9 mouse cellular contexts compared by ENCODE assay signal in the genomic region with DNA sequence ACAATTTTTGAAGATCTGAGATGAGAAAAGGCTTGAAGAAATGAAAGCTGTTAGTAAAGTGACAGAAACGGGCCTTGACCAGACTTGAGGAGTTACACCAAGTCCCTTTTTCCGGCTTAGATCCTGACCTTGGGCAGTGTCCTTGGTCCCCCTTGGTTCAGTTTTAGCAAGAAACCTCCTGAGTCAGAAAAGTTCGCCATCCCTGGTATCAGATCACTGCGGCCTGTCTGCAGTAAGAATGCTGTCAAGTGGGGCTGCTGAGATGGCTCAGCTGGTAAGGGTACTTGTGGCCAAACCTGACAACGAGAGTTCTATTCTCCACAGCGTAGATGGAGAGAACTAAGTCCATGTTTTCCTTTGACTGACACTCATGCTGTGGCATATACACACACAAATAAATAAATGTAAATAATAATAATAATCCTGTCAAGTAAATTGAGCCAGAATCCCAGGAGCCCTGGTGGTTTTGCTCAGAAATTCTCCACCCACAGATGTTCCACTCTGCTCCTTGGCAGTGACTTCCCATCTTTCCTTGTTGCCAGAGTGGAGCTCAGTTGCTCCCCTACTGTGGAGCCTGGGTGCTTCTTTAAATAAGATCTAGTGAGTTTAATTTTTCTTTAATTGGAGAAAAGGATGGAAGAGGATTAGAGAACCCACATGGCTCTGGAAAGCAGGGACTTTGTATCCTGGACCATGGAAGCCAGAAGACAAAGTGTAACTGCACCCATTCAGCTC. TPM values are rescaled to one million over a fixed set of nuclear protein-coding genes. Genes with fewer than 3 reads are reported as not detected.
DNase-seq lines count a peak whose midpoint lies in the region; ATAC-seq and TF ChIP-seq lines count a peak whose summit lies in the region.
"Had no signal": no experiment of that assay in that cellular context is flagged by ENCODE, and none has a peak within 500 bp of the region (broad histone marks: within the 10 kb centered on the region; RNA-seq: fewer than 3 reads in every experiment).

No protein-coding gene starts in this region.

- no peaks in the 10 kb centered on the region for H3K27me3 ChIP-seq in kidney, embryonic 14.5 days (ENCODE audit: control insufficient read depth, insufficient read depth, low read length)
- H3K27me3 ChIP-seq in embryonic facial prominence, embryonic 10.5 days (replicated peaks; ENCODE audit: low read depth, poor library complexity, severe bottlenecking): peaks cover 20% of the 10 kb centered on the region
- no peaks in the 10 kb centered on the region for H3K27me3 ChIP-seq in hindbrain, postnatal 0 days (ENCODE audit: insufficient read depth, low read length)
- no peaks in the 10 kb centered on the region for H3K27me3 ChIP-seq in midbrain, postnatal 0 days (ENCODE audit: insufficient read depth, low read length)

- no peak for DNase-seq in kidney, adult 18-20 months
- no peak for DNase-seq in embryonic facial prominence, embryonic 10.5 days (ENCODE audit: low spot score)
- DNase-seq in hindbrain, postnatal 0 days (ENCODE audit: low spot score): no peak
- no peak for DNase-seq in midbrain, postnatal 0 days (ENCODE audit: low spot score)
- no peak for DNase-seq in embryo, embryonic 10 days (ENCODE audit: low spot score)
- no peak for DNase-seq in cerebellum, postnatal 36 days
- DNase-seq in layer of hippocampus, adult 11-12 months (ENCODE audit: low spot score): no peak

- no peak for TF ChIP-seq CTCF in hindbrain, postnatal 0 days (IDR thresholded peaks at IDR 0.05; ENCODE audit: low read depth)
- no peak for TF ChIP-seq CTCF in midbrain, postnatal 0 days (IDR thresholded peaks at IDR 0.05)

- no peak overlapping the region for H3K27ac ChIP-seq in kidney, embryonic 14.5 days (ENCODE audit: low read depth, low read length)
- no peak overlapping the region for H3K27ac ChIP-seq in embryonic facial prominence, embryonic 10.5 days (replicated peaks)
- no peak overlapping the region for H3K27ac ChIP-seq in hindbrain, postnatal 0 days
- no peak overlapping the region for H3K27ac ChIP-seq in midbrain, postnatal 0 days (ENCODE audit: low read depth, low read length)

- no peaks in the 10 kb centered on the region for H3K9me3 ChIP-seq in kidney, embryonic 14.5 days (ENCODE audit: control insufficient read depth, low read length)
- H3K9me3 ChIP-seq in embryonic facial prominence, embryonic 10.5 days: no peaks in the 10 kb centered on the region
- no peaks in the 10 kb centered on the region for H3K9me3 ChIP-seq in hindbrain, postnatal 0 days (ENCODE audit: low read length)
- H3K9me3 ChIP-seq in midbrain, postnatal 0 days (ENCODE audit: low read length): no peaks in the 10 kb centered on the region

- H3K4me1 ChIP-seq in kidney, embryonic 14.5 days (ENCODE audit: control insufficient read depth, insufficient read depth, low read length): peaks cover 25% of the 10 kb centered on the region
- peaks cover 53% of the 10 kb centered on the region for H3K4me1 ChIP-seq in embryonic facial prominence, embryonic 10.5 days
- peaks cover 8% of the 10 kb centered on the region; the same call in 1 of the 2 replicates for H3K4me1 ChIP-seq in hindbrain, postnatal 0 days (ENCODE audit: insufficient read depth, low read length)
- H3K4me1 ChIP-seq in midbrain, postnatal 0 days (ENCODE audit: insufficient read depth, low read length): peaks cover 12% of the 10 kb centered on the region; the same call in 1 of the 2 replicates

- no peak for ATAC-seq in kidney, embryonic 14.5 days (ENCODE audit: low FRiP score, low TSS enrichment)
- ATAC-seq in hindbrain, postnatal 0 days: no peak
- ATAC-seq in midbrain, postnatal 0 days (ENCODE audit: low FRiP score): no peak

- WGBS in kidney, embryonic 14.5 days: 53% methylated on average over 6 of the region's 6 CpGs
- 74% methylated on average over 6 of the region's 6 CpGs for WGBS in embryonic facial prominence, embryonic 10.5 days
- 66% methylated on average over 6 of the region's 6 CpGs for WGBS in hindbrain, postnatal 0 days
- 76% methylated on average over 6 of the region's 6 CpGs for WGBS in midbrain, postnatal 0 days

- no peaks in the 10 kb centered on the region for H3K36me3 ChIP-seq in kidney, embryonic 14.5 days (ENCODE audit: control insufficient read depth, insufficient read depth, low read length)
- H3K36me3 ChIP-seq in embryonic facial prominence, embryonic 10.5 days (replicated peaks): 0 out of 2 replicates have a peak, but pooled peaks cover 2% of the 10 kb centered on the region
- no peaks in the 10 kb centered on the region for H3K36me3 ChIP-seq in hindbrain, postnatal 0 days (ENCODE audit: insufficient read depth, low read length)
- no peaks in the 10 kb centered on the region for H3K36me3 ChIP-seq in midbrain, postnatal 0 days (ENCODE audit: insufficient read depth, low read length)

- no peak overlapping the region for H3K4me3 ChIP-seq in kidney, embryonic 14.5 days (ENCODE audit: low read length)
- peak overlapping the region; percentile 77 for H3K4me3 ChIP-seq in embryonic facial prominence, embryonic 10.5 days
- H3K4me3 ChIP-seq in hindbrain, postnatal 0 days (ENCODE audit: low read length): no peak overlapping the region; the same call in 1 of the 2 replicates
- peak overlapping the region; percentile 74; the same call in 1 of the 2 replicates for H3K4me3 ChIP-seq in midbrain, postnatal 0 days (ENCODE audit: low read depth, low read length)

- H3K4me2 ChIP-seq in kidney, embryonic 14.5 days (replicated peaks; ENCODE audit: low read depth, low read length): peak overlapping the region; percentile 93
- H3K4me2 ChIP-seq in hindbrain, postnatal 0 days (ENCODE audit: low read depth, low read length): peak overlapping the region; percentile 69; the same call in 1 of the 2 replicates
- peak overlapping the region; percentile 86; the same call in 1 of the 2 replicates for H3K4me2 ChIP-seq in midbrain, postnatal 0 days (ENCODE audit: low read depth, low read length, poor library complexity, severe bottlenecking)

- H3K9ac ChIP-seq in kidney, embryonic 14.5 days (ENCODE audit: low read depth, low read length): 0 out of 2 replicates have a peak overlapping the region, but pooled peaks have one; percentile 23
- H3K9ac ChIP-seq in hindbrain, postnatal 0 days (replicated peaks; ENCODE audit: low read length): no peak overlapping the region
- H3K9ac ChIP-seq in midbrain, postnatal 0 days (replicated peaks; ENCODE audit: low read length, poor library complexity, severe bottlenecking): no peak overlapping the region

RNA-seq across cellular contexts. Expression of gene Itpk1, which starts 1.3 kb away (rescaled TPM):
- 10.2 and 18.4 TPM in 2 replicates for polyA plus RNA-seq in kidney, embryonic 14.5 days (2014; fragmentation: Nextera tagmentation; extraction: Ambion mirVana)
- 13.7 and 17.7 TPM in 2 replicates for polyA plus RNA-seq in embryonic facial prominence, embryonic 10.5 days (2016; fragmentation: Nextera tagmentation; extraction: Ambion mirVana)
- 69.0 and 73.9 TPM in 2 replicates for total RNA-seq in hindbrain, postnatal 0 days (2014; rRNA removed)
- polyA plus RNA-seq in hindbrain, postnatal 0 days (2015; fragmentation: Nextera tagmentation; extraction: Ambion mirVana): 34.1 and 35.7 TPM in 2 replicates
- total RNA-seq in midbrain, postnatal 0 days (2014; rRNA removed): 56.0 and 66.6 TPM in 2 replicates
- polyA plus RNA-seq in midbrain, postnatal 0 days (2015; fragmentation: Nextera tagmentation; extraction: Ambion mirVana): 39.0 and 40.3 TPM in 2 replicates

RNA-seq across cellular contexts. Expression of gene Moap1, which starts 37.4 kb away (rescaled TPM):
- polyA plus RNA-seq in kidney, embryonic 14.5 days (2014; fragmentation: Nextera tagmentation; extraction: Ambion mirVana): 21.1 and 25.9 TPM in 2 replicates
- 35.4 and 36.9 TPM in 2 replicates for polyA plus RNA-seq in embryonic facial prominence, embryonic 10.5 days (2016; fragmentation: Nextera tagmentation; extraction: Ambion mirVana)
- total RNA-seq in hindbrain, postnatal 0 days (2014; rRNA removed): 13.9 and 20.7 TPM in 2 replicates
- polyA plus RNA-seq in hindbrain, postnatal 0 days (2015; fragmentation: Nextera tagmentation; extraction: Ambion mirVana): 62.3 and 64.9 TPM in 2 replicates
- total RNA-seq in midbrain, postnatal 0 days (2014; rRNA removed): 20.9 and 26.5 TPM in 2 replicates
- 71.8 and 84.8 TPM in 2 replicates for polyA plus RNA-seq in midbrain, postnatal 0 days (2015; fragmentation: Nextera tagmentation; extraction: Ambion mirVana)

RNA-seq across cellular contexts. Expression of gene Tmem251, which starts 37.5 kb away (rescaled TPM):
- polyA plus RNA-seq in kidney, embryonic 14.5 days (2014; fragmentation: Nextera tagmentation; extraction: Ambion mirVana): 11.9 and 12.1 TPM in 2 replicates
- 9.7 and 11.2 TPM in 2 replicates for polyA plus RNA-seq in embryonic facial prominence, embryonic 10.5 days (2016; fragmentation: Nextera tagmentation; extraction: Ambion mirVana)
- total RNA-seq in hindbrain, postnatal 0 days (2014; rRNA removed): 4.3 and 7.1 TPM in 2 replicates
- 11.2 and 12.2 TPM in 2 replicates for polyA plus RNA-seq in hindbrain, postnatal 0 days (2015; fragmentation: Nextera tagmentation; extraction: Ambion mirVana)
- total RNA-seq in midbrain, postnatal 0 days (2014; rRNA removed): 5.9 and 6.2 TPM in 2 replicates
- polyA plus RNA-seq in midbrain, postnatal 0 days (2015; fragmentation: Nextera tagmentation; extraction: Ambion mirVana): 11.9 and 12.3 TPM in 2 replicates

RNA-seq across cellular contexts. Expression of gene Gm28051, which starts 51.5 kb away (rescaled TPM):
- polyA plus RNA-seq in kidney, embryonic 14.5 days (2014; fragmentation: Nextera tagmentation; extraction: Ambion mirVana): not detected in 2 replicates
- not detected in 2 replicates for polyA plus RNA-seq in embryonic facial prominence, embryonic 10.5 days (2016; fragmentation: Nextera tagmentation; extraction: Ambion mirVana)
- not detected in 2 replicates for total RNA-seq in hindbrain, postnatal 0 days (2014; rRNA removed)
- not detected in 2 replicates for polyA plus RNA-seq in hindbrain, postnatal 0 days (2015; fragmentation: Nextera tagmentation; extraction: Ambion mirVana)
- total RNA-seq in midbrain, postnatal 0 days (2014; rRNA removed): 0.93 TPM in 1 of 2 replicates, not detected in the other
- polyA plus RNA-seq in midbrain, postnatal 0 days (2015; fragmentation: Nextera tagmentation; extraction: Ambion mirVana): not detected in 2 replicates
- total RNA-seq: layer of hippocampus, postnatal 25 days had no signal

RNA-seq across cellular contexts. Expression of gene Gon7, which starts 51.5 kb away (rescaled TPM):
- 34.7 and 38.1 TPM in 2 replicates for polyA plus RNA-seq in kidney, embryonic 14.5 days (2014; fragmentation: Nextera tagmentation; extraction: Ambion mirVana)
- 49.3 and 53.7 TPM in 2 replicates for polyA plus RNA-seq in embryonic facial prominence, embryonic 10.5 days (2016; fragmentation: Nextera tagmentation; extraction: Ambion mirVana)
- total RNA-seq in hindbrain, postnatal 0 days (2014; rRNA removed): 10.2 and 10.8 TPM in 2 replicates
- 31.4 and 33.9 TPM in 2 replicates for polyA plus RNA-seq in hindbrain, postnatal 0 days (2015; fragmentation: Nextera tagmentation; extraction: Ambion mirVana)
- total RNA-seq in midbrain, postnatal 0 days (2014; rRNA removed): 14.4 and 21.0 TPM in 2 replicates
- polyA plus RNA-seq in midbrain, postnatal 0 days (2015; fragmentation: Nextera tagmentation; extraction: Ambion mirVana): 30.9 and 39.1 TPM in 2 replicates

Comparison
In these comparisons a context has a peak if more than half of its experiments do, and no peak if none do; other contexts are left out.
1. H3K4me3 ChIP-seq: peak in embryonic facial prominence, embryonic 10.5 days (single experiment) and midbrain, postnatal 0 days (single experiment); none in kidney, embryonic 14.5 days (single experiment) and hindbrain, postnatal 0 days (single experiment).
2. Peak in every context shown above with its lines, with median percentiles within 50 percentile points of each other: H3K4me2 ChIP-seq.